Mouse (Mus musculus) megakaryocyte, embryonic 14.5 days (primary cell): ENCODE results near the gene Incenp. TPM values are rescaled to one million over a fixed set of nuclear protein-coding genes. Genes with fewer than 3 reads are reported as not detected.
"Not testable (repeated sequence)": the region's sequence is repeated elsewhere in the genome, so short reads cannot be mapped to it uniquely, and the experiment has no call there.

ENCODE experiments used
- H3K27me3 ChIP-seq: replicated peaks from 2 replicates; pipeline ENCODE3; 2012; ENCODE audit warnings: inconsistent platforms
- H3K36me3 ChIP-seq: replicated peaks from 2 replicates; pipeline ENCODE3; 2012; ENCODE audit warnings: low read length, inconsistent platforms, mixed read lengths
- H3K4me1 ChIP-seq: 2 replicates; pipeline ENCODE4 v1.6.1; 2012; ENCODE audit warnings: inconsistent platforms
- H3K4me3 ChIP-seq: replicated peaks from 2 replicates; pipeline ENCODE3; 2012; ENCODE audit warnings: moderate library complexity, mild to moderate bottlenecking, inconsistent platforms
- H3K9me3 ChIP-seq: 2 replicates; pipeline ENCODE4 v1.6.1; 2012; ENCODE audit warnings: inconsistent platforms
- FLI1 ChIP-seq: IDR thresholded peaks from 2 replicates; pipeline ENCODE4 v1.6.1; 2012; ENCODE audit warnings: low read length, inconsistent platforms, mixed read lengths
- GATA1 ChIP-seq: IDR thresholded peaks from 3 replicates; pipeline ENCODE4 v1.6.1; 2012; ENCODE audit warnings: mixed read lengths, low read length, inconsistent platforms, borderline replicate concordance
- polyA plus RNA-seq: library from polyadenylated mRNA; stranded (reverse); fragments of >175 nt; gene quantifications from 2 replicates; pipeline ENCODE4 v1.2.3, GENCODE M21; 2012; ENCODE audit warnings: low replicate concordance; ENCODE audit not compliant: insufficient read depth

The Incenp gene
- polyA plus RNA-seq, 1 experiment: 70.8 TPM

DNA sequence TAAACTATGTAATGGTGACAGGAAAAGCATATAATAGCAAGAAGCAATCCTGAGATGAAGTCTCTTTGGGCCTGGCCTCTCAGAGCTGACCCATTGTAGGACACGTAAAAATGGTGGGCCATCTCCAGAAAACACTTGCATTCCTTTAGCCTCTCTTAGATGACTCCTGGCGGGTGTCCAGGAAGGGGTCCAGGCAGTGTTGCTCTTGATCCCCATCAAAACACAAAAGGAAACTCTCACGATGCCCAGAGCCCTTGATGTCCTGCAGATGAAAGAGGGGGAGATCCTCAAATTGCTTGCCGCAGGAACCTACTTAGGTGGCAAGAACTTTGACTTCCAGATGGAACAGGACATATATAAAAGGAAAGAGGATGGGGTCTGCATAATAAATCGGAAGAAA lies 38.1 kb upstream of the Incenp start:
- TF ChIP-seq GATA1 (no peak), FLI1 (no peak)
- H3K4me1 ChIP-seq: peaks cover 61% of the 10 kb centered on the region

DNA sequence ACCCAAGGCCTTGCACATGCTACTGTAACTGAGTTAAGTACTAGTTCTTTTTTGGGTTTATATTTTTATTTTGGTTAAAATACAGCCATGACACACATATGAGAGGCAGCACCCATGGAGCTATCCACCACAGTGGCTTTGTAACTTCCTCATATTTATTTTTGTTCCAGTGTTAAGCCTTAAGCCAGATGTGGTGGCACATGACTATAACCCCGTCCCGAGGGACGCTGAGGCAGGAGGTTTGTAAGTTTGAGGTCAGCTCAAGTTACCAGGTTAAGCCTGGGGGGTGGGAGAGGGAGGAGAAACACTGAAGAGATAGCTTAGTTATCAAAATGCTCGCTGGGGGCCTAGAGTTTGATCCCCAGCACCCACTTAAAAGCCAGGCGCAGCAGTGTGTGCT lies 37.2 kb upstream of the Incenp start:
- H3K9me3 ChIP-seq: peaks cover 10% of the 10 kb centered on the region
- peaks cover 53% of the 10 kb centered on the region for H3K4me1 ChIP-seq
- no peak for TF ChIP-seq FLI1
- TF ChIP-seq GATA1: no peak
- no peaks in the 10 kb centered on the region for H3K36me3 ChIP-seq
- peaks cover 86% of the 10 kb centered on the region for H3K27me3 ChIP-seq
- no peak overlapping the region for H3K4me3 ChIP-seq

More for the DNA sequence above, 38.1 kb upstream of the Incenp start:
- peaks cover 6% of the 10 kb centered on the region for H3K9me3 ChIP-seq
- H3K27me3 ChIP-seq: peaks cover 86% of the 10 kb centered on the region
- no peak overlapping the region for H3K4me3 ChIP-seq
- H3K36me3 ChIP-seq: no peaks in the 10 kb centered on the region

DNA sequence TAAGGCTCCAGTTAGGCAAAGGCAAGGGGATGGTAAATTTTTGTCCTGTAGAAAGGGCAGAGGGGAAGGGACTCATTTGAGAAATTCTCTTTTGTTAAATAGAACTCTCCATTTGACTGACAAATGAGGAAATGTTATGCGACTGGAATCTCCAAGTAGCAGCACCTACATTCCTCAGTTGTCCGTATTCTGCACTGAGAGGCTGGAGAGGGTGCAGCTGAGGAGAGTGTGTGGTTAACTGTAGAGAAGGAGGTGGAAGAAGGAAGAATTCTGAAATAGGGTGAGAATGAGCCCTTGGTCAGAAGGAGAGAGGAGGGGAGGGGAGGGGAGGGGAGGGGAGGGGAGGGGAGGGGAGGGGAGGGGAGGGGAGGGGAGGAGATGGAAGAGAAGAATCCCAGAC lies 34.6 kb upstream of the Incenp start:
- H3K36me3 ChIP-seq: no peaks in the 10 kb centered on the region
- H3K4me1 ChIP-seq: peaks cover 53% of the 10 kb centered on the region
- TF ChIP-seq FLI1 (no peak), GATA1 (no peak)
- H3K4me3 ChIP-seq: no peak overlapping the region
- H3K9me3 ChIP-seq: 0 out of 2 replicates have a peak, but pooled peaks cover 5% of the 10 kb centered on the region
- peaks cover 73% of the 10 kb centered on the region for H3K27me3 ChIP-seq

DNA sequence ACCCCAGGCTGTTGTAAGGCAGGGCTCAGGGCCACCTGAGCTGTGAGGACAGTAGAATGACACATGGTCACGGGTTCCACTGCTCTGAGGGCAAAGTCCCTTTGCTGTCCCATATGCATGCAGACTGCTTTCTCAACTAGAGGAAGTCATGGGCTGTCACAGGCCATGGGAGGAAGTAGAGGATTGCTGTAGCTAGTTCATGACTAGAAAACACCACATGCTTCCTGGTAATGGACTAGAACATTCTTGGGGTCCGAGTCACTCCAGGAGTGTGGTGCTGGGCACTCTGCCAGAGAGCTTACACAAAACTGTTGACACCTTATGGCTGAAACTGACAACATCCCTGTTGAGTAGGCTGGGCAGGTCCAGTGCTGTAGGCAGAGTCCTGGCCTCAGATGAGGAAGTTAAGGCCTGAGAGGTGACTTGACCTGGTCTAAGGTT lies 31.8 kb upstream of the Incenp start:
- H3K4me1 ChIP-seq: peaks cover 30% of the 10 kb centered on the region

DNA sequence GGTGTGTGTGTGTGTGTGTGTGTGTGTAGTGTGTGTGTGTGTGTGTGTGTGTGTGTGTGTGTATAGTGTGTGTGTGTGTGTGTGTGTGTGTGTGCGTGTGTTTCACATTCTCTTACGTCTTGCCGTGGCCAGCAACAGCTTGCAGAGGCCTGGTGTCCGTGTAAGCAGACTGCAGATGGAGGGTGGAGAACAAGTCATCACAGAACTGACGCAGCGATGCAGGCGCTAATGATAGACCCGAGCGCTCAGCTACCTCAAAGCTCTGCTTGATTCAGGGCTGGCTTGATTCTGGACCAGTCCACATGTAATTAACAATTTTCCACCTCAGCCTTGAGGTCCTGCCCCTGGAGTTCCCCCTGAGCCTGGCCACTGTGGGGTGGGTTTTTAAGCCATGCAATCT lies 28.7 kb upstream of the Incenp start:
- TF ChIP-seq FLI1: no peak
- no peak for TF ChIP-seq GATA1
- H3K27me3 ChIP-seq: peaks cover 65% of the 10 kb centered on the region
- H3K4me1 ChIP-seq: peaks cover 16% of the 10 kb centered on the region
- 0 out of 2 replicates have a peak, but pooled peaks cover 5% of the 10 kb centered on the region for H3K9me3 ChIP-seq
- H3K36me3 ChIP-seq: no peaks in the 10 kb centered on the region
- no peak overlapping the region for H3K4me3 ChIP-seq

More for the DNA sequence above, 31.8 kb upstream of the Incenp start:
- peaks cover 75% of the 10 kb centered on the region for H3K27me3 ChIP-seq
- not testable (repeated sequence) for H3K4me3 ChIP-seq, H3K36me3 ChIP-seq, H3K9me3 ChIP-seq

DNA sequence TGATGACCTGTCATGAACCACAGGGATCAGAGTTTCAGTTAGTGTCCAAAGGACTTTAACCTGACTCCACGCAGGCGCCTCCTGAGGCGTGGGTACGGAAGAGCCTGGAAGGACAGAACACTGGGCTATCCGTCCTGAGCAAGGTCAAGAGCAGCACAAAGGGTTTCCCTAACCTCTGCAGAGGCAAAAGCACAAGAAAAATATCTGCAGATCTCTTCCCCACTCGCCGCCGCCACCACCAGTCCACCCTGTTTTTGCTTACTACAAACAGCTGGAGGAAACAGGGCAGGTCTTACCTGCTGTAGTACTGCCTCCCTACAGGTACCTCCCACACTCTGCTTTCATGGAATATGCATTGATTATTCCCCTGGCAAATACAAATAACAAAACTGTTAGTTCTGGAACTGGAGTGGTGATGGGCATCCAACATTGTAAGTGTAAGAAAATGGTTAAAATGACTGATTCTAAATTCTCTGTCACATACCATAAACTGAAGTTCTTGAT lies 25.5 kb upstream of the Incenp start:
- Histone ChIP-seq H3K27me3 (peaks cover 49% of the 10 kb centered on the region), H3K9me3 (no peaks in the 10 kb centered on the region), H3K4me3 (no peak overlapping the region), H3K36me3 (no peaks in the 10 kb centered on the region), H3K4me1 (peaks cover 9% of the 10 kb centered on the region)
- TF ChIP-seq FLI1 (no peak), GATA1 (no peak)

DNA sequence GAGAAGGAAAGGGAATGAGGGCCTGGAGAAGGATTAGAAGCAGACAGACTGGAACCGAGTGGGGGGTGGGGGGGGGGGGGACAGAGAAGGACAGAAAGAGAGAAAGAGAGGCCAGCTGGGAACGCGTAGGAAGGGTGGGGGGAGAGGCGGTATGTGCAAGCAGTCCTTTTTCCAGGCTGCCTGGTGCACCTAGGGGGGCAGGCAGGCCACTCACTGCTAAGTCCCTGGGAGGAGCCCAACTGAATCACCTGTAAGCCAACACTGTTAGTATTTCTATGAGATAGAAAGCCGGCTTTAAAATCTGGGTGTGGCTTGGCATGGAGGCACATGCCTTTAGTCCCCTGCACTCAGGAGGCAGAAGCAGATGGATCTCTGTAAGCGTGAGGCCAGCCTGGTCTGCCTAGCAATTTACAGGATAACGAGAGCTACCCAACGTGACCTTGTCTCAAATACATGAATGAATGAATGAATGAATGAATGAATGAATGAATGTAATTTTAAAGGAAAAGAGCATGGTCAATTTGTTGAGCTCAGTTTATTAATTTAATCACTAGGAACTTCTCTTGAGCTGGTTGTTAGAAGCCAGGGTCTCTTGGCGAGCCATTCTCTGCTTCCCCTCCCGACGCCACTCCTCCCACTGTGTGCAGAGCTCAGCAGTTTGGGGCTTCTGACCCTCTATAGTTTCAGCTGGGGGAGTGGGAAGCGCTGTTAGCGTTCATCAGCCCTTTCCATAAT lies 24.9 kb upstream of the Incenp start:
- H3K27me3 ChIP-seq: peaks cover 46% of the 10 kb centered on the region
- no peaks in the 10 kb centered on the region for H3K9me3 ChIP-seq
- no peaks in the 10 kb centered on the region for H3K36me3 ChIP-seq
- TF ChIP-seq FLI1: no peak
- no peak for TF ChIP-seq GATA1
- no peak overlapping the region for H3K4me3 ChIP-seq
- H3K4me1 ChIP-seq: peaks cover 5% of the 10 kb centered on the region

GRCm38 (mm10) chr19:9923048-9923447 lies 23.7 kb upstream of the Incenp start:
- no peak overlapping the region for H3K4me3 ChIP-seq
- peaks cover 36% of the 10 kb centered on the region for H3K27me3 ChIP-seq
- TF ChIP-seq FLI1 (no peak), GATA1 (no peak)
- peaks cover 9% of the 10 kb centered on the region for H3K4me1 ChIP-seq
- H3K36me3 ChIP-seq: no peaks in the 10 kb centered on the region
- no peaks in the 10 kb centered on the region for H3K9me3 ChIP-seq

DNA sequence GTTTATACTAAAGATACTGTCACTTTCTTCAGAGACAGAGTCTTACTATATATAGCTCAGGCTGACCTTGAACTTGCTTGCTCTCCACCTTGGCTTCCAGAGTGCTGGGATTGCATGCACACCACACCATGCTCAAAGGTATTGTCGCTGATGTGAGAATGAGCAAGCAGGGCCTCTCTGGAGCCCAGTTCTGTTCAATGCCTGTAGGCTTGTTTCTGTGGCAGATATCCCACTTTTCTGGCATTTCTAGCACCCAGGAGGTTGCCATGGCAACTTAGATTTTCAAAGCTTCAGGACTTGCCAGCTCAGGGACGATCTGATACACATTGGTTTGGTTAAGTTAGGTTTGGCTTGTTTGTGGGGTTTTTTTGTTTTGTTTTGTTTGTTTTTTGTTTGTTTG lies 22.9 kb upstream of the Incenp start:
- Histone ChIP-seq H3K4me3 (no peak overlapping the region), H3K36me3 (no peaks in the 10 kb centered on the region), H3K4me1 (peaks cover 15% of the 10 kb centered on the region), H3K27me3 (peaks cover 29% of the 10 kb centered on the region), H3K9me3 (no peaks in the 10 kb centered on the region)
- no peak for TF ChIP-seq FLI1
- TF ChIP-seq GATA1: no peak
